Mouse (Mus musculus): Measurements from ENCODE around the gene Zmym2.
"Not testable (repeated sequence)": the region's sequence is repeated elsewhere in the genome, so short reads cannot be mapped to it uniquely, and the experiment has no call there.

Gene Zmym2

GRCm38 (mm10) chr14:56886594-56887513, at the start of gene Zmym2:
Gene Zmym2 (plus strand): TSS chr14:56886653.
- DNase-seq (ENCODE audit: low read depth, low spot score), result peak; percentile 49

DNA sequence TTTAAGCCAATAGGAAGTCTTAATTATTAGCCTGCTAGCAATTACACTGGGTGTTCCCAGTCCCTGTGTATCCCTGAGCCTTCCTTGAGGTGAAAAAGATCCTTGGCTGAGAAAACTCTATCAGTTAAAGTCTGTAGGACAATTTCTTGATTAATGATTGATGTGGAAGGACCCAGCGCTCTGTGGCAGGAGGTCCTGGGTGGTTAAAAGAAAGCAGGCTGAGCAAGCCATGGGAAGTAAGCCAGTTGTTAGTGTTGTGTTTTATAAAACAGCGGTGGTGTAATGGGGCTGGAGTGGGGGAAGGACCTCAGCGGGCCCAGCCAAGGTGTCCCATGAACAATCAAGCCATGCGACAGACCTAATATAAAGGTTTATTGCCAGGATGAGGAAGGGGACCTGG, 42.4 kb upstream of the Zmym2 start:
- no peak for DNase-seq (ENCODE audit: low read depth, low spot score)

DNA sequence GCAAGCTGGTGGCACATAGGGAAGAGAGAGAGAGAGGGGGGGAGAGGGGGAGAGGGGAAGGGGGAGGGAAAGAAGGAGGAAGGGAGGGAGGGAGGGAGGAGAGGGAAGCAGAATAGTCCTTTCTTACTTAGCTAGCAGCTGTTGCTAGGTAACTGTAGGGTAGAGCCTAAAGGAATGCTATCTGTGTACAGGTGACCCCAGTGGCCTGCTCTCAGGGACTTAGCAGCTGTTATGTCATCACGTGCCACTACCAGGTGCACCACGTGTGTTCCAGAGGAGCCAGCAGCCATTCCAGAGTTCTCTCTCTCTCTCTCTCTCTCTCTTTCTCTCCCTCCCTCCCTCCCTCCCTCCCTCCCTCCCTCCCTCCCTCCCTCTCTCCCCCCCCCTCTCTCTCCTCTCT, 41.9 kb upstream of the Zmym2 start:
- DNase-seq (ENCODE audit: low read depth, low spot score), result no peak

GRCm38 (mm10) chr14:56848322-56848721, 38.1 kb upstream of the Zmym2 start:
- no peak for DNase-seq (ENCODE audit: low read depth, low spot score)

DNA sequence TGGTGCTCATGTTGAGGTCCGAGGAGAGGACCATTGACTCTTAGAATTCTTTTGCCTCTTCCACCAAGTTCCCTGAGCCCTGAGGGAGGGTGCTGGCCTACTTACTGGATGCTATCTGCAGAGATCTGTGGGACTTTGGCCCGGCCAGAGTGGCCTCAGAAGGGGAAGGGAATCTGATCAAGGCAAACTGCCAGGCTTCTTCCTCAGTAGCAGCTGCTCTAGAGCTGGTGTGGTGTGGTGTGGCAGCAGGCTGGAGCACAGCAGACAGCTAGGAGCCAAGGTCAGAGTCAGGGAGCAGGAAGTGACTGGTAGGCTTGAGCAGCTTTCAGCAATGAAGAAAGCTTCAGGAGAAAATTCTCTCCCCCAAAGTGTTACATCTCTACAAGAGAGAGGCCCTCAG, 36.8 kb upstream of the Zmym2 start:
- no peak for DNase-seq (ENCODE audit: low read depth, low spot score)

DNA sequence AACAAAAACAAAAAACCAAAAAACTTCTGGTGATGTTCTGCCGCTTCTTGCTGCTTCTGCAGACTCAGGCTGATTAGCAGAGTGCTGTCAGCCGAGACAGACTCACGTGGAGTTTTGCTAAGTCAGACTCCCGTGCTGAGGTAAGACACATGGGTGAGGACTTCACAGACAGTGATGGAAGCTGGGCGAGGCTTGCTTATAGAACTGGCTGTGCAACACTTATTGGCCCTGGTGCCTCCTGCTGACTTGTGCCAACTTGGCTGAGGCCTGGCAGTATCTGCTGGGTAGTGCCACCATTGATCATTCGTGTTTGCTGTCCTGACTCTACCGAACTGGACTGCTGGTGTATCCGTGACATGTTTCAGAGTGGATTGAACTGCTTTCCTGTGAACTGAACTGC, 22.4 kb upstream of the Zmym2 start:
- DNase-seq (ENCODE audit: low read depth, low spot score), result no peak

GRCm38 (mm10) chr14:56864641-56865040, 21.8 kb upstream of the Zmym2 start:
- no peak for DNase-seq (ENCODE audit: low read depth, low spot score)

- not testable (repeated sequence) for DNase-seq (ENCODE audit: low read depth, low spot score)
Observed at GRCm38 (mm10) chr14:56865112-56865511, 21.3 kb upstream of the Zmym2 start.

DNA sequence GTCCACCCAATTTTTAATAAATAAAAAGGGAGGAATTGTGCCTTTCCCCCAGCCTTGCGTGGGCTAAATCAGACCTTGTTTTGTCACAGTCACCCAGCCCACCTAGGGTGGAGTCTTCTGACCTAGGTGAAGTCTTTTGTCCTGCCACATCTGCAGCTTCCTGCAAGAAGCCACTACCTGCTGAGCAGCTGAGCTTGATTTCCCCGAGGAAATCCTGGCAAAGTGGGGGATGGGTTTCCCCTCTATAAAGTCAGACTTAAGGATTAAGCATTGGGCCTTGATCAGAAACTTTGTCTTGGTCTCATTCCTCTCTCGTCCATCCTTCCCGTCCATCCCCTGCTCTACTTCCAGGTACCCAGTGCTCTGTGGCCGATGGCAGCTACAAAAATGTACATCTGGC, 12.9 kb upstream of the Zmym2 start:
- no peak for DNase-seq (ENCODE audit: low read depth, low spot score)

GRCm38 (mm10) chr14:56875586-56876159, 10.8 kb upstream of the Zmym2 start:
- DNase-seq (ENCODE audit: low read depth, low spot score), result no peak

DNA sequence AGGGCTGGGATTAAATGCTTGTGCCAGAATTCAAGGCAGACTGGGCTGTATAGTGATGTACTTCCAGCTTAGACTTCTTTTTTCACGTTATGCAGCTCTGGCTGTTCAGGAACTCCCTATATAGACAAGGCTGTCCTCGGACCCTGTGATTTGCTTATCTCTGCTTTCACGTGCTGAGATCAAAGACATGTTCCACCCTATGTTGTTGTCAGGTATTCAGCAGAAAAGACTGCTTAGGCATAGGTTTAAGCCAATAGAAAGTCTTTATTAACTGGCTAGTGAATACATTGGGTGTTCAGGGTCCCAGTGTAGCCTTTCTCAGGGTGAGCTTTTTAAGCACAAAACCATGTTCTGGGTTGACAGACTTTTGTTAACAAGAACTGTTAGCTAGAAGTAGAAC, 5.2 kb upstream of the Zmym2 start:
- no peak for DNase-seq (ENCODE audit: low read depth, low spot score)

DNA sequence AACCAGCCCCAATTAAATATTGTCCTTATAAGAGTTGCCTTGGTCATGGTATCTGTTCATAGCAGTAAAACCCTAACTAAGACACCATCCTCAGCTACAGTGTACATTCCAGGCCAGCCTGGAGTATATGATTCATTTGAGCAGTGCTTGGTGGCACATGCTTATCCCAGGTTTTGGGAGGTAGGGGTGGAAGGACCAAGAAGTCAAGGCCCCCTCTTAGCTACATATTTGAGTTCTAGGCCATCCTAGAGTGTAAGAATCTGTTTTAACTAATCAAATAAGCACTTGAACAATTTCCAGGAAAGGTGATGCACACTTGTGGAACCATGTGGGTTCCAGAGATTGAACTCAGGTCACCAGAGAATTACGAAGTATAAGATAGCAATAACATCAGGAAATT, 3.0 kb upstream of the Zmym2 start:
- DNase-seq (ENCODE audit: low read depth, low spot score), result no peak

GRCm38 (mm10) chr14:56885308-56885771, 1.1 kb upstream of the Zmym2 start:
- peak; percentile 65 for DNase-seq (ENCODE audit: low read depth, low spot score)

- DNase-seq (ENCODE audit: low read depth, low spot score), result peak; percentile 79
Observed at GRCm38 (mm10) chr14:56885986-56886593, 363 bp upstream of the Zmym2 start.

DNA sequence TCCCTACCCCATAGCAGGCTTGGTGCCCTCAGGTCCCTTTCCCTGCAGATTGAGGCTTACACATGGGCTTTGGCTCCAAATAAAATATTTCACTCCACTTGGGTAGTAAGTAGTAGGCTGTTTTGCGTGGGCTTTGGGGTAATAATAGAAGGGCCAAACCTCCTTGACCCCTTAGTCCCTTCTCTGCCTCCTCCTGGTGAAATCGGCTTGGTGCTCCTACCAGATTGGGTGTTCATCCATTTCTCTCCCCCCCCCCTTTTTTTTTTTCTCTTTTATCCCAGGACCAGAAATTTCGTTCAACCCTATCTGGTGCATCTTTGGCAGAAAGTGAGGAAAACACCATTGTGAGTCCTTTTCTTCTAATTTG, 1.0 kb downstream of the Zmym2 start:
- no peak for DNase-seq (ENCODE audit: low read depth, low spot score)

DNA sequence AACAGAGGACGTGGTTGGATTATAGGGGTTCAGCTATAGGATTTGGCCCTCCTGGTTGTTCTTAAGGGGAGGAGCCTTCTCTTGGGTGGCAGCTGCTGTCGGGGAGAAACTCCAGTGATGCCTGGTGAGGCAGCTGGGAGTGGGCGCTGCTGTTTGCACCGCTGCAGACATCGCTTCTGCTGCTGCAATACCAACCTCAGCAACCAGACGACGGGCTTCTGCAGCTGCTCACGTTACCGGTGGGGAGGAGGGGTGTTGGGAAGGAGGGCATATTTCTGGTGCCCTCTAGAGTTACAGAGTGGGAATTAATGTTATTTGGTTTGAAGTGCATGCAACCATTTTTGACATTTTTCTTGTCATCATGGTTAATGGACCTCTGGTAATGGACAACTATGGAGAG, 1.4 kb downstream of the Zmym2 start:
- DNase-seq (ENCODE audit: low read depth, low spot score), result peak; percentile 65

- DNase-seq (ENCODE audit: low read depth, low spot score), result no peak
Observed at GRCm38 (mm10) chr14:56888416-56888815, 2.0 kb downstream of the Zmym2 start.

DNA sequence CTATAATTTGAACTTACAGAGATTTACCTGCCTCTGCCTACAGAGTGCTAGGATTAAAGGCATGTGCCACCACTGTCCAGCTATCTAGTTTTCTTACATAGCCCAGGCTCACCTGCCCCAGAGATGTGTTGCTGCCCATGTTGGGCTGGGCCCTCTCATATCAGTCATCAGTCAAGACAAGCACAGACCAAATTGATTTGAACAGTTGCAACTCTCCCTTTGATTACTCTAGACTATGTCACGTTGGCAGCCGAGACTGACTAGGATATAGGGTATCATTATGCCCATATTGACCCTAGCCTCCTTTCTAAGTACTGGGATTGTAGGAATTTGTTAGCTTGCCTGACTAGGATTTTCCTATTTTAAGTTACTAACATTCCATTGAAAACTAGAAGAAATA, 8.0 kb downstream of the Zmym2 start:
- no peak for DNase-seq (ENCODE audit: low read depth, low spot score)

GRCm38 (mm10) chr14:56896521-56896920, 10.1 kb downstream of the Zmym2 start:
- DNase-seq (ENCODE audit: low read depth, low spot score), result no peak

DNA sequence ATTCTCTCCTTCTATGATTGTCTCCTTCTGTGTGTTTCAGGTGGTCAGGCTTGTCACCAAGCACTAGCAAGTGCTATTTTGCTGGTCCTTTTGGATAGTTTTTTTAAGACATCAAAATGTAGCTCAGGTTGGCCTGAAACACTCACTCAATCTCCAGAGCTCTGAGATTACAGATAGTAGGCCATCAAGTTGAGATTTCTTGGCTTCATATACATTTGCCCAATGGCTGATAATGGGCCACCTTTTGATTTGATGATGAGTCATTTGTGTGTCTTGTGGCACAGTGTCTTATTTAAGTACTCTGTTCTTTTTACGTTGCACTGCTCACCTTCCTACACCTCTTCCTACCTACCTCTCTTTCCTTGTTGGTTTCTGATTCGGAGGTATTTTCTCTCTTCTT, 11.0 kb downstream of the Zmym2 start:
- no peak for DNase-seq (ENCODE audit: low read depth, low spot score)

DNA sequence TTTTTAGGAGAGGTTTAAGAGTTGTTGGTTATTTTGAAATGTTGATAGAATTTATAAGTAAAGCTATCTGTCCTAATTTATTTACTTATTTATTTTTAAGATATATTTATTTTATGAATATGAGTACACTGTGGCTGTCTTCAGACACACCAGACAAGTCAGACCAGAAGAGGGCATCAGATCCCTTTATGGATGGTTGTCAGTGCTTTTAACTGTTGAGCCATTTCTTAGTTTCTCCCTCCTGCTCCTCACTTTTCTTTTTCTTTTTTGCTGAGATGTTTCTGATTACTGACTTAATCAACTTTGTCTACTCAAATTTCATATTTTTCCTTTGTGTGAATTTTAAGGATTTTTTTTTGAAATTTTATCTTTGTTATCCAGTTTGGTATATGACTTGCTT, 13.2 kb downstream of the Zmym2 start:
- DNase-seq (ENCODE audit: low read depth, low spot score), result no peak

DNA sequence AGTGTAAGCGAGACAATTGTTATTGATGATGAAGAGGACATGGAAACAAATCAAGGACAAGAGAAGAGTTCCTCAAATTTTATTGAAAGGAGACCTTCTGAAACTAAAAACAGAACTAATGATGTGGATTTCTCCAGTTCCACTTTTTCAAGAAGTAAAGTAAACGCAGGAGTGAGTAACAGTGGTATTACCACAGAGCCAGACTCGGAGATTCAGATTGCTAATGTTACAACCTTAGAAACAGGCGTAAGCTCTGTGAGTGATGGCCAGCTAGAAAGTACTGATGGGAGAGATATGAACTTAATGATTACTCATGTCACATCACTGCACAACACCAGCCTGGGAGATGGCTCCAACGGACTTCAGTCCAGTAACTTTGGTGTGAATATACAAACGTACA, 16.6 kb downstream of the Zmym2 start:
- no peak for DNase-seq (ENCODE audit: low read depth, low spot score)

GRCm38 (mm10) chr14:56905696-56906095, 19.2 kb downstream of the Zmym2 start:
- DNase-seq (ENCODE audit: low read depth, low spot score), result no peak
